Mouse (Mus musculus) v-Abl transformed pro-B cells (cell line): ENCODE data around the gene Tmem179b.

Experiments
- in situ Hi-C, 2 experiments: fragments of 400-800 bp; cut with MboI; formaldehyde crosslinking; loops; one replicate each; pipeline ENCODE4 v1.15.1; 2025; ENCODE audit not compliant: unreplicated experiment in 2 of 2

The Tmem179b gene

DNA sequence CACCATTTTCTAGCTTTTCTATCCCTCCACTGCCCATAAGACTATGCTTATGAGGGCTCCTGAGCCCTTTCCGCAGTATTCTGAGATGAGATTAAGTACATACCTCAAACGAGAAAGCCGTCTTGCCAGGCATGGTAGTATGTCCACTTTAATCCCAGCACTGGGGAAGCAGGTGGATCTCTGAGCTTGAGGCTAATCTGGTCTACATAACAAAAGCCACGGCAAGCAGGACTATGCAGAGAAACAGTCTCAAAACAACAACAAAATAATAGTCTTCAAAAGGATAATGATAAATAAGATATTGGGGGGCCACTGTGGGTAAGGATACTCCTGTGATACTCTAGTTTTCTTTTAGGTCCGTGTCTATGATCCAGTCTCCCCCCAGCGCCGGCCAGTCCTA lies 35.4 kb downstream of the Tmem179b start:
- in situ Hi-C loops = loop anchor here in 1 of 2 experiments (25.0 kb wide), 1 partner anchor 198 kb away; the partner anchor contains the start of genes Eml3, Mta2 and Rom1

DNA sequence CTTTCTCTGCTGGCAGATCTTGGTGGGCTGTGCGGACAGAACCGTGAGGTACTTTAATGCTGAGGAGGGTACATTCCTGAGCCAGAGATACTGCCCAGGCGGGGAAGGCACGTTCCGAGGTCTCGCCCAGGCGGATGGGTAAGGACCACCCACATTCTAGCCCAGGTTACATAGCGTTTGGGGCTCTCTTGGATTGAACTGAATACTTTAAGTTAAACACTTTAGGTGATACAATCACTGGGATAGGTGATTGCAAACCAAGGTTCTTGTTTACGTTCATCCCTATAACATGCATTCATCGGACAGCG lies 38.2 kb downstream of the Tmem179b start:
- in situ Hi-C loops = loop anchor here in 1 of 2 experiments (25.0 kb wide), 1 partner anchor 201 kb away; the partner anchor contains the start of genes Eml3, Mta2 and Rom1

DNA sequence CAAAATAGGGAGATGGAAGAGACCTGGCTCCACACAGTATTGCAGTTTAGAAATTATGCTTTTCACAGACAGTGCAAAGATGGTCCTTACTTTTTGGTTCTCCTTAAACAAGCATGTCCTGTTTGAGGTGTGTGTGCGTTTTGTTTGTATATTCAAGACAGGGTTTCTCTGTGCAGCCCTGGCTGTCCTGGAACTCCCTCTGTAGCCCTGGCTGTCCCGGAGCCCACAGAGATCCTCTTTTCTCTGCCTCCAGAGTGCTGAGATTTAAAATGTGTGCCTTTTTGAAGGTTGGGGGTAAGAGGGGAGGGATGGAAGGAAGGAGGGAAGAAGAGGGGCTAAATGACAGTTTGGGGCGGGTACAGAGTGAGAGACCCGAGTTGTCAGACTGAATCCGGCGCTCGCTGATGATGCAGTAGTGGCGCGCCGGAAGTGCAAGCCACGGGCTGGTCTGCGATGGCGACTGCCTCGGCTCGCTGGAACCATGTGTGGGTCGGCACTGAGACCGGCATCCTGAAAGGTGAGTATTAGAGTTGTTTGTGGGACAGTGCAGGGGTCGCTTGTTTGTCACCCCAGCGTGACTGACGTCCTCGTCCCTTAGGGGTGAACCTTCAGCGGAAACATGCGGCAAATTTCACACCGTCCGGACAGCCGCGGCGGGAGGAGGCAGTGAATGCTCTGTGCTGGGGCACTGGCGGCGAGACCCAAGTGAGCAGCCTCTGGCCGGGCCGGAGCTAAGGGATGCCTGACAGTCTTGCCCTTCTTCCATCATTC lies 38.7 kb downstream of the Tmem179b start, which contains the start of gene Wdr74:
Wdr74 (plus strand) TSS at position 439 of the 771 bp plus-strand sequence.
- in situ Hi-C loops = loop anchor here in 1 of 2 experiments (25.0 kb wide), 1 partner anchor 202 kb away; the partner anchor contains the start of genes Eml3, Mta2 and Rom1

- in situ Hi-C loops = loop anchor here in 1 of 2 experiments (25.0 kb wide), 1 partner anchor 203 kb away; the partner anchor contains the start of genes Eml3, Mta2 and Rom1
Observed at GRCm38 (mm10) chr19:8734334-8734733, 39.9 kb downstream of the Tmem179b start.

DNA sequence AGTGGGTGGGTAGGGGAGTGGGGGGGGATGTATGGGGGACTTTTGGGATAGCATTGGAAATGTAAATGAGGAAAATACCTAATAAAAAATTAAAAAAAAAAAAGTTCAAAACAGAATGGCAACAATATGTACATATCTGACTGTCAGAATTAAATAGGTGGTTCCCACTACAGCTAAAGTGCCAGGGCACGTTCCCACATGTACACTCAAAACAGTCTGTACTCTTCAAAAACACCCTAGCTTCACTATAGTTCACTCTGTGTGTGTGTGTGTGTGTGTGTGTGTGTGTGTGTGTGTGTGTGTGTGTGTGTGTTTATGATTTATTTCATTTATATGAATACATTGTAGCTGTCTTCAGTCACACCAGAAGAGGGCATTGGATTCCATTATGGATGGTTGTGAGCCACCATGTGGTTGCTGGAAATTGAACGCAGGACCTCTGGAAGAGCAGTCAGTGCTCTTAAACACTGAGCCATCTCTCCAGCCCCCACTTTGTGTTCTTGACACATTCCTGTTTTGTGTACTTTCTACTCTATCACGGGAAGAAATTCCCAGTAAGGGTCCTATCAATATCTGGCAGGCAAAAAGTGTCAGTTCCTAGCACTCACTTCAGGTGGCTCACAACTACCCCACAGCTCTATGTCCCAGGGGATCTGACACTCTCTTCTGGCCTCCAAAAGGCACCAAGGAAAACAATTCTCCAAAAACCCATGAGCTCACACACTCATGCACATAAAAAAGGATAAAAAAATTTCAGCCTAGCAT lies 45.8 kb downstream of the Tmem179b start:
- in situ Hi-C loops = loop anchor here in 1 of 2 experiments (25.0 kb wide), 1 partner anchor 209 kb away; the partner anchor contains the start of genes Eml3, Mta2 and Rom1

DNA sequence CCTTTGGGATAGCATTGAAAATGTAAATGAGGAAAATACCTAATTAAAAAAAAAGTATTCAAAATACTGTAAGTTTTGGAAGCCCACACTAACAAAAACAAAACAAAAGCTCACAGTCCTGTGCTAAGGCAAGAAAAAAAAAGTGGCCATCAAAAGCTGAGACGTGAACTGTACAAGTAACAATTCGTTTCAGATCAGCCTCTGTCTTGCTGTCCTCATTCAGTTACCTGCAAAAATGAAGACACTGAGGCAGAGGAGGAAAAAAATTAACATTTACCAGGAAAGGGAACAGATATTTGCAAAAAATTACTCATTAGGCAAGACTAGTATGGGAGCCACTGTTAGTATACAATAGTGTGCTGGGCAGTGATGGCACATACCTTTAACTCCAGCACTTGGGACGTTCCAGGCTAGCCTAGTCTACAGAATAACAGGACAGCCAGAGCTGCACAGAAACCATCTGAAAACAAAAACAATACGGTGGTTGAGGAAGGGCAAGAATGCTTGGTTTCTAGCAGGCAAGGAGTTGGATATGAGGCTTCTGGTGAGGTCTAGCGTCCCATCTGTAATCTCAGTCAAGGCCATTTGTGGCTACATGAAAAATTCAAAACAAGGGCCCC lies 46.7 kb downstream of the Tmem179b start:
- in situ Hi-C loops = loop anchor here in 1 of 2 experiments (25.0 kb wide), 1 partner anchor 210 kb away; the partner anchor contains the start of genes Eml3, Mta2 and Rom1

DNA sequence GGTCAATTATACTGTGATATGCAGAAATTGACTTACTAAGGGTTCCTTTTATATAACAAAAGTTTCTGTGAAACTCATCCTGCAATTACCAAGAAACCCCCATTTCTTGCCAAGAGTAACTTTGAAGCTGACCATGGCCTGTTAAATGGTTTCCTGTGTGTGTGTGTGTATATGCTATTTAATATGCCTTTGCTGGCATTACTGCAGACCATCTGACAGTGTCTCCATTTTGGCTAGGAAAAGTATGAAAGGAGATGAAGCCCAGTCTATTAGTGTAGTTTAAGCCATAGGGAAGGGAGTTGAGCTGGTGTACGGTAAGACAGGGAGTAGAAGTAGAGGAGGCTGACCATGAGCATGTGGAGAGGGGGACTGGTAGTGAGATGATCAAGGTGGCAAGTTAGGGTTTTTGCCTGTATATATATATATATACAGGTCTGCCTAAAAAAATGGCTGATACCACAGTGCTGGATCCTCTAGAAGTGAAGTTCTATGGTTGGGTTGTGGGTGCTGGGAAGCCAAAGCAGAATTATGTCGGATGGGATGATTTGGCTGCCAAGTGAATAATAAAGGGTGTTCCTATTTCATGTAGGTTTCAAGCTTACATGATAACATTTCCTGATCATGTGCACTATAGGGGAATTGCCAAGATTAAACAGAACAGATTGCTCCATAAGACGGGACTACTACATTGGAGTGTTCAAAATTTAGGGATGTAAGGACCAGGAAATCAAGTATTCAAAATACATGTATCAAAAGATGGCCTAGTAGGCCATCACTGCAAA lies 47.5 kb downstream of the Tmem179b start:
- in situ Hi-C loops = loop anchor here in 1 of 2 experiments (25.0 kb wide), 1 partner anchor 211 kb away; the partner anchor contains the start of genes Eml3, Mta2 and Rom1

DNA sequence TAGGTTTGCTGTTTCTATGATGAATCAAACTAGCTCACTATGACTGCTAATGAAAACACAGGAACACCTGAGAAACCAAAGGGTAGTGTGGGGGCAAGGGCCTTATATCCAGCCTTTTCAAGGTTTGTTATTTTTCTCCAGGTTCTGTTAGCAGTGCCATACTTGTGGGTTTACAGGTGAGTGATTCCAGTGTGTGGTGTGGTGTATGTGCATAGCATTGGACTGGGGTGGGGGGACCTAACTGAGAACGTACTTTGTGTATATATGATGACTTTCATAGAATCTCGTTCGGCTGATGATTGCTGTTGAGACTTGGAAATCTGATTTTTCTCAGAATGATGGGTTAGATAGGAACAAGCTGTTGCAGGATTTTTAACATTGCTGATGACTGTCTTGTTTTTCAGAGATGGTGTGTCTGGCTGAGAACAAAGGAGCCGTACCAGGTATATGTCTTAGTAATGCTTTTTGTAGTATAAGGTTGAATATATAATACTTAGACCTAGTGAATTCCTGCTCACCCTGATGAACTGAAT lies 49.1 kb downstream of the Tmem179b start:
- in situ Hi-C loops = loop anchor here in 1 of 2 experiments (25.0 kb wide), 1 partner anchor 212 kb away; the partner anchor contains the start of genes Eml3, Mta2 and Rom1

DNA sequence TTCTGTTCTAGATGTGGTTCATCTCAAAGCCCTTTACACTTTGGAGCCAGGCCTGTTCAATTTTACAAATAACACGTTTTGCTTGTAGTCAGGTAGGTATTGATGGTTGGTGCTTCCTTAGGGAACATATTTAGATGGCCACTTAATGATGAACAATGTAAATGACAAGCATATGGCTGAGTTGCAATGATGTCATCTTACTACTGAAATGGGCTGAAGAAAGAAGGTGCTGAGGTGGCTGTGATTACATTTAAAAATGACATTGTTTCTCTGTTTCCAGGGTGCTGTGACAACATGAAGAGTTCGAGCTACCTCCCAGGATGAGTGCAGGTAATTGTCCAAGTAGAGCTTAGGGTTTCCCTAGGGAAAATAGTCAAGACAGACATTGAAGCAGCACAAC lies 49.9 kb downstream of the Tmem179b start:
- in situ Hi-C loops = loop anchor here in 1 of 2 experiments (25.0 kb wide), 1 partner anchor 1488 kb away; the partner anchor contains the start of genes Fen1 and Tmem258

DNA sequence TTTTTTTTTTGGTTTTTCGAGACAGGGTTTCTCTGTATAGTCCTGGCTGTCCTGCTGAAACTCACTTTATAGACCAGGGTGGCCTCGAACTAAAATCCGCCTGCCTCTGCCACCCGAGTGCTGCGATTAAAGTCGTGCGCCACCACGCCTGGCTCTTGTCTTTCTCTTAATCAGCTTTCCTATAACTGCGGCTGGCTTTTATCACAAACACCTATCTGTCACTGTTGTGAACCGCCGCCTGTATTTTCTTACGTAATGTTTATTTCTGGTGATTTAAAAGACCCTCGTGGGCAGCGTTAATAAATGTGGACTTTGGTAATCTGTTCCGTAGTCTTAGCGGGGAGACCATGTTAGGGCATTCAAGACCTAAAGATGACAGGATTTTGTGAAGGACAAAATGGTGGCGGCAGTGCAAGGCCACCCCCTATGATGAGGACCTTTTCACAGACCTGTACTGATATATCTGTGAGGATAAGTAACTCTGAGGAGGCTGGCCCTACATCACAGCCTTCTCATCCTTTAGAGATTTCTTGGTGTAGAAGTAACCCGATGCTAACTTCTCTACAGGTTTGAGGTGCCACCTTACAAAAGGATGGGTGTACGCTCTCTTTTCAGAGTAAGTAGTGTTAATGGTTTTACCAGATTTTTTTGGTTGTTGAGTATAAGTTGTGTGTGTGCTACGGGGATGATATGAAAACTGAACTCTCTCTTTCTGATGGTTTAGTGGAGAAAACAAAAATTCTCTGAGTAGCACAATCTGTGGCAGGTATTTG lies 50.5 kb downstream of the Tmem179b start:
- in situ Hi-C loops = loop anchor here in 1 of 2 experiments (25.0 kb wide), 1 partner anchor 1489 kb away; the partner anchor contains the start of genes Fen1 and Tmem258

GRCm38 (mm10) chr19:8722907-8723573 lies 51.2 kb downstream of the Tmem179b start, which contains the start of gene Slc3a2:
Gene Slc3a2, minus strand, starts transcription at chr19:8723369.
- in situ Hi-C loops = loop anchor here in 1 of 2 experiments (25.0 kb wide), 1 partner anchor 1489 kb away; the partner anchor contains the start of genes Fen1 and Tmem258

DNA sequence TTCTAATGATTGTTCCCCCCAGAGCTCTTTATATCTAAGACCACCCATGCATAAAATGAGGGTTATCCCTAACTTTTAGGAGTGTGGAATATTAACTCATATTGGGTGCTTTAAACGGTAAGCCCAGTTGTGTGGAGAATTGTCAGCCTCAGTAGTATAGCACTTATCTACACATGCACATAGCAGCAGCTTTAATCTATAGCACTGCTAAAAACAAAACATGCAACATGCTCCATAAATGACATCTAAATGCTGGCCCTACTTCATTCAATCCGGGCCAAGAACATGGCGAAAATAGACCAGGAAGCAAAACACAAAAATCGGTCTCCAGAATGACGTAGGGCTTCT lies 51.7 kb downstream of the Tmem179b start:
- in situ Hi-C loops = loop anchor here in 1 of 2 experiments (25.0 kb wide), 1 partner anchor 1490 kb away; the partner anchor contains the start of genes Fen1 and Tmem258
